Mouse (Mus musculus): ENCODE data around the gene Myt1l. TPM values are rescaled to one million over a fixed set of nuclear protein-coding genes. Genes with fewer than 3 reads are reported as not detected.

Gene Myt1l
- polyA plus RNA-seq, 1 experiment from 2014 or later = 1.9 TPM

DNA sequence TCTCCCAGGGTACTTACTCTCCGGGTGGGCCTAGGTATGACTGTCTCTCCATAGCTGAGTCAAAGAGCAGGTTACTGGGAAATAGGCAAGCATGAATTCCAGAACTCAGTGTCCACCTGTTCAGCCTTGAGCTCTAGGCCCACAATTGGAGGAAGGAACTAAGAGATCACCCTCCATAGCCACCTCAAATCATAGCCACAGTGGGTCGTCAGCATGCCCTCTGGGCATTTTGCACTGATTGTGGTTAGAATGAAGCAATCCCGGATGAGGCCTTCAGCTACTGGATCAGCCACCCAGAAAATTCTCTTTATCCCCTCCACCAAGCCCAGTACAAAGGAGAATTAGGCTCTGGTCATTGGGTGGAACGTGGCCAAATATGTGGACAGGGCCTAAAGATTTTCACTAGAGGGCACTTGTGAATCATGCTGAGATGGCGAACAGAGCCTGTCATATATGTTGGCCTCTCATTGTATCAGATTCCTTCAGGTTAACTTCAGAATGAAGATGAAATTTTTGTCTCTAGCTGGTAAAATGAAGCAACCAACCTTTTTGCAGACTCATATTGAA lies 267.0 kb downstream of the Myt1l start:
- Histone ChIP-seq H3K4me3 (replicated peaks; ENCODE audit: low read length) (no peak overlapping the region), H3K9me3 (replicated peaks; ENCODE audit: control insufficient read depth, low read length) (no peaks in the 10 kb centered on the region), H3K27ac (ENCODE audit: low read length) (no peak overlapping the region), H3K9ac (ENCODE audit: low read length) (no peak overlapping the region), H3K4me1 (ENCODE audit: control insufficient read depth, insufficient read depth, low read length) (no peaks in the 10 kb centered on the region), H3K36me3 (ENCODE audit: control insufficient read depth, insufficient read depth, low read length) (no peaks in the 10 kb centered on the region), H3K27me3 (ENCODE audit: control insufficient read depth, insufficient read depth, low read length) (no peaks in the 10 kb centered on the region), H3K4me2 (ENCODE audit: low read depth, low read length) (no peak overlapping the region)
- no peak for ATAC-seq (ENCODE audit: insufficient read depth, low FRiP score)
- WGBS = 71% methylated on average over 5 of the region's 5 CpGs

GRCm38 (mm10) chr12:29798595-29799391 lies 270.6 kb downstream of the Myt1l start:
- Histone ChIP-seq H3K4me3 (replicated peaks; ENCODE audit: low read length) (no peak overlapping the region), H3K4me1 (ENCODE audit: control insufficient read depth, insufficient read depth, low read length) (no peaks in the 10 kb centered on the region), H3K9ac (ENCODE audit: low read length) (no peak overlapping the region), H3K27me3 (ENCODE audit: control insufficient read depth, insufficient read depth, low read length) (no peaks in the 10 kb centered on the region), H3K36me3 (ENCODE audit: control insufficient read depth, insufficient read depth, low read length) (no peaks in the 10 kb centered on the region), H3K4me2 (ENCODE audit: low read depth, low read length) (no peak overlapping the region), H3K27ac (ENCODE audit: low read length) (no peak overlapping the region), H3K9me3 (replicated peaks; ENCODE audit: control insufficient read depth, low read length) (no peaks in the 10 kb centered on the region)
- 46% methylated on average over 3 of the region's 3 CpGs for WGBS
- ATAC-seq (ENCODE audit: insufficient read depth, low FRiP score) = 0 out of 2 replicates have a peak, but pooled peaks have one; percentile 21

GRCm38 (mm10) chr12:29806415-29806814 lies 278.2 kb downstream of the Myt1l start:
- no peak for ATAC-seq (ENCODE audit: insufficient read depth, low FRiP score)
- WGBS = 47% methylated on average over 1 of the region's 1 CpGs
- Histone ChIP-seq H3K4me2 (ENCODE audit: low read depth, low read length) (no peak overlapping the region), H3K9me3 (replicated peaks; ENCODE audit: control insufficient read depth, low read length) (no peaks in the 10 kb centered on the region), H3K27ac (ENCODE audit: low read length) (no peak overlapping the region), H3K36me3 (ENCODE audit: control insufficient read depth, insufficient read depth, low read length) (no peaks in the 10 kb centered on the region), H3K4me1 (ENCODE audit: control insufficient read depth, insufficient read depth, low read length) (no peaks in the 10 kb centered on the region), H3K9ac (ENCODE audit: low read length) (no peak overlapping the region), H3K27me3 (ENCODE audit: control insufficient read depth, insufficient read depth, low read length) (no peaks in the 10 kb centered on the region), H3K4me3 (replicated peaks; ENCODE audit: low read length) (no peak overlapping the region)

GRCm38 (mm10) chr12:29809569-29810185 lies 281.5 kb downstream of the Myt1l start:
- H3K4me2 ChIP-seq (ENCODE audit: low read depth, low read length) = no peak overlapping the region
- H3K9me3 ChIP-seq (replicated peaks; ENCODE audit: control insufficient read depth, low read length) = no peaks in the 10 kb centered on the region
- H3K4me1 ChIP-seq (ENCODE audit: control insufficient read depth, insufficient read depth, low read length) = no peaks in the 10 kb centered on the region
- no peak overlapping the region for H3K4me3 ChIP-seq (replicated peaks; ENCODE audit: low read length)
- ATAC-seq (ENCODE audit: insufficient read depth, low FRiP score) = no peak; the same call in 1 of the 2 replicates
- no peak overlapping the region for H3K27ac ChIP-seq (ENCODE audit: low read length)
- H3K9ac ChIP-seq (ENCODE audit: low read length) = no peak overlapping the region
- no peaks in the 10 kb centered on the region for H3K36me3 ChIP-seq (ENCODE audit: control insufficient read depth, insufficient read depth, low read length)
- WGBS = 42% methylated on average over 12 of the region's 12 CpGs
- no peaks in the 10 kb centered on the region for H3K27me3 ChIP-seq (ENCODE audit: control insufficient read depth, insufficient read depth, low read length)

- Histone ChIP-seq H3K9me3 (replicated peaks; ENCODE audit: control insufficient read depth, low read length) (no peaks in the 10 kb centered on the region), H3K9ac (ENCODE audit: low read length) (no peak overlapping the region), H3K27me3 (ENCODE audit: control insufficient read depth, insufficient read depth, low read length) (no peaks in the 10 kb centered on the region), H3K4me1 (ENCODE audit: control insufficient read depth, insufficient read depth, low read length) (no peaks in the 10 kb centered on the region), H3K4me3 (replicated peaks; ENCODE audit: low read length) (no peak overlapping the region), H3K27ac (ENCODE audit: low read length) (no peak overlapping the region), H3K4me2 (ENCODE audit: low read depth, low read length) (no peak overlapping the region), H3K36me3 (ENCODE audit: control insufficient read depth, insufficient read depth, low read length) (no peaks in the 10 kb centered on the region)
- ATAC-seq (ENCODE audit: insufficient read depth, low FRiP score) = no peak
- WGBS = 78% methylated on average over 2 of the region's 2 CpGs
Observed at GRCm38 (mm10) chr12:29815466-29815865, 287.3 kb downstream of the Myt1l start.

GRCm38 (mm10) chr12:29816130-29816529 lies 287.9 kb downstream of the Myt1l start:
- H3K27ac ChIP-seq (ENCODE audit: low read length) = no peak overlapping the region
- H3K9ac ChIP-seq (ENCODE audit: low read length) = no peak overlapping the region
- H3K4me2 ChIP-seq (ENCODE audit: low read depth, low read length) = no peak overlapping the region
- H3K36me3 ChIP-seq (ENCODE audit: control insufficient read depth, insufficient read depth, low read length) = no peaks in the 10 kb centered on the region
- 83% methylated on average over 2 of the region's 2 CpGs for WGBS
- H3K27me3 ChIP-seq (ENCODE audit: control insufficient read depth, insufficient read depth, low read length) = no peaks in the 10 kb centered on the region
- ATAC-seq (ENCODE audit: insufficient read depth, low FRiP score) = no peak
- no peaks in the 10 kb centered on the region for H3K9me3 ChIP-seq (replicated peaks; ENCODE audit: control insufficient read depth, low read length)
- no peaks in the 10 kb centered on the region for H3K4me1 ChIP-seq (ENCODE audit: control insufficient read depth, insufficient read depth, low read length)
- no peak overlapping the region for H3K4me3 ChIP-seq (replicated peaks; ENCODE audit: low read length)

DNA sequence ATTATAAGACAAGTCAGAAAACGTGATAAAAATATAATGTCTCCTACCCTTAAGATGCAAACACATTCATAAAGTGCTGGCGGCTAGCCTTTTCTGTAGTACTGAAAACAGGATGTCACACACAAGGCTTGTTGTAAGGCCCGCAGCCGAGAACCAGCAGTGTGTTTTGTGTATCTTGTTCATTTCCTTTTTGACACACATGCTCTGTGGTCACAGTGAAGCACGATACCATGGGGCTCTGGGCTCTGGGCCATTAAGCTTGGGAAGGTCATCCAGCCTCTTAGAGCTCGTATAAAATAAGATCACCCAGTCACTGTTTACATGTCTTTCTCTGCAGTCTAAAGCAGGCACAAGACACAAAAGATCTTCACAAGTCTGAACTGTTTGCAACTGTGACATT lies 288.6 kb downstream of the Myt1l start:
- no peaks in the 10 kb centered on the region for H3K4me1 ChIP-seq (ENCODE audit: control insufficient read depth, insufficient read depth, low read length)
- no peaks in the 10 kb centered on the region for H3K27me3 ChIP-seq (ENCODE audit: control insufficient read depth, insufficient read depth, low read length)
- H3K4me2 ChIP-seq (ENCODE audit: low read depth, low read length) = no peak overlapping the region
- ATAC-seq (ENCODE audit: insufficient read depth, low FRiP score) = no peak
- 46% methylated on average over 6 of the region's 6 CpGs for WGBS
- no peaks in the 10 kb centered on the region for H3K9me3 ChIP-seq (replicated peaks; ENCODE audit: control insufficient read depth, low read length)
- no peak overlapping the region for H3K9ac ChIP-seq (ENCODE audit: low read length)
- no peaks in the 10 kb centered on the region for H3K36me3 ChIP-seq (ENCODE audit: control insufficient read depth, insufficient read depth, low read length)
- no peak overlapping the region for H3K27ac ChIP-seq (ENCODE audit: low read length)
- H3K4me3 ChIP-seq (replicated peaks; ENCODE audit: low read length) = no peak overlapping the region

GRCm38 (mm10) chr12:29822216-29822615 lies 294.0 kb downstream of the Myt1l start:
- Histone ChIP-seq H3K4me1 (ENCODE audit: control insufficient read depth, insufficient read depth, low read length) (no peaks in the 10 kb centered on the region), H3K4me2 (ENCODE audit: low read depth, low read length) (no peak overlapping the region), H3K9ac (ENCODE audit: low read length) (no peak overlapping the region), H3K4me3 (replicated peaks; ENCODE audit: low read length) (no peak overlapping the region), H3K36me3 (ENCODE audit: control insufficient read depth, insufficient read depth, low read length) (no peaks in the 10 kb centered on the region), H3K27me3 (ENCODE audit: control insufficient read depth, insufficient read depth, low read length) (no peaks in the 10 kb centered on the region), H3K9me3 (replicated peaks; ENCODE audit: control insufficient read depth, low read length) (no peaks in the 10 kb centered on the region), H3K27ac (ENCODE audit: low read length) (no peak overlapping the region)
- WGBS = 58% methylated on average over 3 of the region's 3 CpGs
- ATAC-seq (ENCODE audit: insufficient read depth, low FRiP score) = no peak

GRCm38 (mm10) chr12:29823766-29824417 lies 295.7 kb downstream of the Myt1l start:
- 71% methylated on average over 10 of the region's 10 CpGs for WGBS
- Histone ChIP-seq H3K36me3 (ENCODE audit: control insufficient read depth, insufficient read depth, low read length) (no peaks in the 10 kb centered on the region), H3K9me3 (replicated peaks; ENCODE audit: control insufficient read depth, low read length) (no peaks in the 10 kb centered on the region), H3K4me1 (ENCODE audit: control insufficient read depth, insufficient read depth, low read length) (no peaks in the 10 kb centered on the region), H3K4me3 (replicated peaks; ENCODE audit: low read length) (no peak overlapping the region), H3K9ac (ENCODE audit: low read length) (no peak overlapping the region), H3K4me2 (ENCODE audit: low read depth, low read length) (no peak overlapping the region), H3K27ac (ENCODE audit: low read length) (no peak overlapping the region), H3K27me3 (ENCODE audit: control insufficient read depth, insufficient read depth, low read length) (no peaks in the 10 kb centered on the region)
- no peak for ATAC-seq (ENCODE audit: insufficient read depth, low FRiP score)

Measured in stomach, embryonic 16.5 days (tissue).